Mouse (Mus musculus): ENCODE measurements around the gene Cdh26. TPM values are rescaled to one million over a fixed set of nuclear protein-coding genes. Genes with fewer than 3 reads are reported as not detected.

Cdh26 gene
- total and polyA plus RNA-seq, 3 experiments = not detected

DNA sequence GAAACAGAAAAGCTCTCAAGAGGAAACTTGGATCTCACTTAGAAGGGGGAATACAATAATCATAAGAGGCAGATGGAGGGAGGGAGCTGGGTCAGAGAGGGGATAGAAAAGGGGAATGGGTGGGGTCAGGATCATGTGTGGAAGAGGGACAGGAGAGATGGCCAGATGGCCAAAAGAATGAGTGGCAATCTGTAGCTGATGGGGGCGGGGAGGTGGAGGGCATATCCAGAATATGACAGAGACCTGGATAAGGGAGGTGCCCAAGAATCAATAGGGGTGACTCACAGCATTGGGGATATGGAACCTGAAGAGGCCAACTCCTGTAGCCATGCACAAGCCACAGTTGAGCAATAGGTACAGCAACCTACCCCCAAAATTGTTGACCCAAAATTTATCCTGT lies 92.5 kb downstream of the Cdh26 start:
- Histone ChIP-seq H3K27me3 (ENCODE audit: control insufficient read depth in 1 of 2, insufficient read depth in 2 of 2, low read length in 2 of 2) (no peaks in the 10 kb centered on the region), H3K79me2 (ENCODE audit: control insufficient read depth, insufficient read depth, low read length, poor library complexity) (no peaks in the 10 kb centered on the region), H3K9ac (ENCODE audit: control insufficient read depth, low read depth, low read length, poor library complexity, severe bottlenecking) (no peak overlapping the region), H3K4me3 (ENCODE audit: control insufficient read depth in 1 of 2, insufficient read depth in 1 of 2, low read depth in 2 of 2, low read length in 2 of 2) (no peak overlapping the region), H3K9me3 (replicated peaks; ENCODE audit: insufficient read depth, low read length) (no peaks in the 10 kb centered on the region), H3K27ac (ENCODE audit: control insufficient read depth, low read depth, low read length) (no peak overlapping the region), H3K36me3 (ENCODE audit: control insufficient read depth in 1 of 2, insufficient read depth in 2 of 2, low read length in 2 of 2) (no peaks in the 10 kb centered on the region), H3K4me1 (ENCODE audit: control insufficient read depth in 1 of 2, insufficient read depth in 2 of 2, low read length in 2 of 2) (no peaks in the 10 kb centered on the region)
- DNase-seq (ENCODE audit: low read depth, low spot score) = no peak
- no peak for TF ChIP-seq POLR2A (IDR thresholded peaks at IDR 0.05; ENCODE audit: control insufficient read depth in 1 of 2, insufficient read depth in 1 of 2, low read depth in 1 of 2, low read length in 2 of 2, poor library complexity in 1 of 2)

DNA sequence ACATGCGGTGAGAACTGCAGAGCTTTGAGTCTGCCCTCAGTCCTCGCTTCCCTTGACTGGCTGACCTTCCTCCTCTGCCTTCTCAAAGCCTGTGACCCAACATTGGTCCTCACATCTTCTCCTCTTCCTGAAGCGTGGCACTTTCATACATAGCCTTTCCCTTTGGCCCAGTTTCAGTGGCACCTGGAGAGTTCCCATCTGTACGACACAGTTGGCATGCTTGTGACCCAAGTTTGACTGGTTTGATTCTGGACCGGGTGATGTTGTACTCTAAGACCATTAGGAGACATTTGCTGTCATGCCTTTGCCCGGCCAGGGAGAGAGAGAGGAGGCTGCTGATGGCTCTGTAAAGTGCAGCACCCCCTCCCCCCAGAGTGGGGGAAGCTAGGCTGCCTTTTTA lies 96.4 kb downstream of the Cdh26 start:
- no peaks in the 10 kb centered on the region for H3K9me3 ChIP-seq (replicated peaks; ENCODE audit: insufficient read depth, low read length)
- TF ChIP-seq MXI1 (IDR thresholded peaks at IDR 0.05; ENCODE audit: low read depth, low read length) = no peak
- TF ChIP-seq RAD21 (IDR thresholded peaks at IDR 0.05; ENCODE audit: low read depth, low read length) = no peak
- TF ChIP-seq TAL1 (IDR thresholded peaks at IDR 0.05; ENCODE audit: low read length) = no peak
- TF ChIP-seq GABPA (IDR thresholded peaks at IDR 0.05; ENCODE audit: low read depth, low read length) = no peak
- TF ChIP-seq JUND (IDR thresholded peaks at IDR 0.05; ENCODE audit: low read depth, low read length) = no peak
- no peak for TF ChIP-seq SIN3A (IDR thresholded peaks at IDR 0.05; ENCODE audit: low read length)
- TF ChIP-seq ZKSCAN1 (IDR thresholded peaks at IDR 0.05; ENCODE audit: low read depth, low read length) = no peak
- TF ChIP-seq MEF2A (IDR thresholded peaks at IDR 0.05; ENCODE audit: extremely low read depth, insufficient replicate concordance, low read depth, low read length, poor library complexity, severe bottlenecking) = no peak
- TF ChIP-seq MAFK (IDR thresholded peaks at IDR 0.05; ENCODE audit: borderline replicate concordance, low read depth, low read length) = no peak

DNA sequence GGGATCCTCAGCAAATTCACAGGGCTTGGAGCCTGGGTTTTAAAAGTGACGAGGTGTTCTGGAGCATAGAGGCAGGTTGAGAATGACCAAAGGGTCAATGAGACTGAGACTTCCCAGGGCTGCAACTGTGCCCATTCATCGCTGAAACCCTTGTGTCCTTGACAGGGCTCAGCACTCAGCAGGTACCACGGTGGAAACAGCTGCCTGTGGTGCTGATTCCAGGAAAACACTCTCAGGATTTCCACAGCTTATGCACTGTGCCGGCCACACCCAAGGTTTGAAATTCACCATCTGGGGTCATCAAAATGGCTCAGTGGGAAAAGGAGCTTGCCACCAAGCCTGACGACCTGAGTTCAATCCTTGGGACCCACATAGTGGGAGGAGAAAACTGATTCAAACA lies 100.9 kb downstream of the Cdh26 start:
- no peak for TF ChIP-seq RCOR1 (IDR thresholded peaks at IDR 0.05; ENCODE audit: low read depth, low read length)
- TF ChIP-seq MAZ (IDR thresholded peaks at IDR 0.05; ENCODE audit: low read depth, low read length) = no peak
- TF ChIP-seq USF1 (IDR thresholded peaks at IDR 0.05; ENCODE audit: low read depth, low read length) = no peak
- TF ChIP-seq ZNF384 (IDR thresholded peaks at IDR 0.05; ENCODE audit: low read depth, low read length) = no peak
- no peak for TF ChIP-seq EP300 (IDR thresholded peaks at IDR 0.05; ENCODE audit: low read depth in 1 of 2, low read length in 2 of 2)
- TF ChIP-seq KAT2A (conservative IDR thresholded peaks at IDR 0.05; ENCODE audit: low read depth, low read length) = no peak
- no peak for TF ChIP-seq ZKSCAN1 (IDR thresholded peaks at IDR 0.05; ENCODE audit: low read depth, low read length)
- no peak for TF ChIP-seq TCF12 (IDR thresholded peaks at IDR 0.05; ENCODE audit: low read depth, low read length)
- no peak for TF ChIP-seq NELFE (IDR thresholded peaks at IDR 0.05; ENCODE audit: low read depth, low read length)
- no peak for TF ChIP-seq UBTF (IDR thresholded peaks at IDR 0.05; ENCODE audit: borderline replicate concordance, insufficient read depth, low read depth, low read length)
- TF ChIP-seq ZC3H11A (IDR thresholded peaks at IDR 0.05; ENCODE audit: low read depth, low read length) = no peak
- TF ChIP-seq RAD21 (IDR thresholded peaks at IDR 0.05; ENCODE audit: low read depth, low read length) = no peak
- no peak for TF ChIP-seq JUND (IDR thresholded peaks at IDR 0.05; ENCODE audit: low read depth, low read length)
- TF ChIP-seq MAFK (IDR thresholded peaks at IDR 0.05; ENCODE audit: borderline replicate concordance, low read depth, low read length) = no peak
- H3K79me2 ChIP-seq (ENCODE audit: control insufficient read depth, insufficient read depth, low read length, poor library complexity) = no peaks in the 10 kb centered on the region
- no peaks in the 10 kb centered on the region for H3K36me3 ChIP-seq (ENCODE audit: control insufficient read depth in 1 of 2, insufficient read depth in 2 of 2, low read length in 2 of 2)
- H3K27ac ChIP-seq (ENCODE audit: control insufficient read depth, low read depth, low read length) = no peak overlapping the region
- no peaks in the 10 kb centered on the region for H3K4me1 ChIP-seq (ENCODE audit: control insufficient read depth in 1 of 2, insufficient read depth in 2 of 2, low read length in 2 of 2)
- H3K4me3 ChIP-seq (ENCODE audit: control insufficient read depth in 1 of 2, insufficient read depth in 1 of 2, low read depth in 2 of 2, low read length in 2 of 2) = no peak overlapping the region
- no peaks in the 10 kb centered on the region for H3K27me3 ChIP-seq (ENCODE audit: control insufficient read depth in 1 of 2, insufficient read depth in 2 of 2, low read length in 2 of 2)
- no peak overlapping the region for H3K9ac ChIP-seq (ENCODE audit: control insufficient read depth, low read depth, low read length, poor library complexity, severe bottlenecking)
- no peaks in the 10 kb centered on the region for H3K9me3 ChIP-seq (replicated peaks; ENCODE audit: insufficient read depth, low read length)
- no peak for DNase-seq (ENCODE audit: low read depth, low spot score)

More for the DNA sequence above, 96.4 kb downstream of the Cdh26 start:
- Histone ChIP-seq H3K4me3 (ENCODE audit: control insufficient read depth in 1 of 2, insufficient read depth in 1 of 2, low read depth in 2 of 2, low read length in 2 of 2) (no peak overlapping the region), H3K27ac (ENCODE audit: control insufficient read depth, low read depth, low read length) (no peak overlapping the region), H3K27me3 (ENCODE audit: control insufficient read depth in 1 of 2, insufficient read depth in 2 of 2, low read length in 2 of 2) (no peaks in the 10 kb centered on the region), H3K4me1 (ENCODE audit: control insufficient read depth in 1 of 2, insufficient read depth in 2 of 2, low read length in 2 of 2) (no peaks in the 10 kb centered on the region), H3K79me2 (ENCODE audit: control insufficient read depth, insufficient read depth, low read length, poor library complexity) (no peaks in the 10 kb centered on the region), H3K9ac (ENCODE audit: control insufficient read depth, low read depth, low read length, poor library complexity, severe bottlenecking) (no peak overlapping the region), H3K36me3 (ENCODE audit: control insufficient read depth in 1 of 2, insufficient read depth in 2 of 2, low read length in 2 of 2) (no peaks in the 10 kb centered on the region)
- no peak for DNase-seq (ENCODE audit: low read depth, low spot score)

Data from MEL (cell line).